Mouse (Mus musculus): ENCODE data around the gene Fgfr2.
A peak's percentile ranks its signal among the peaks of the same experiment; 100 is the strongest.

Fgfr2 gene

GRCm38 (mm10) chr7:130311362-130311761 is 2811.8 kb downstream of the Fgfr2 start:
- no peak for DNase-seq

GRCm38 (mm10) chr7:130309180-130309579 is 2814.0 kb downstream of the Fgfr2 start:
- DNase-seq, result no peak

- no peak for DNase-seq
Measured at GRCm38 (mm10) chr7:130307036-130307435, 2816.1 kb downstream of the Fgfr2 start.

GRCm38 (mm10) chr7:130304642-130305041 is 2818.5 kb downstream of the Fgfr2 start:
- DNase-seq, result no peak

GRCm38 (mm10) chr7:130303464-130303863 is 2819.7 kb downstream of the Fgfr2 start:
- no peak for DNase-seq

GRCm38 (mm10) chr7:130300606-130301005 is 2822.5 kb downstream of the Fgfr2 start:
- DNase-seq, result no peak

GRCm38 (mm10) chr7:130298926-130299594 is 2824.1 kb downstream of the Fgfr2 start:
- DNase-seq, result no peak

- no peak for DNase-seq
Measured at GRCm38 (mm10) chr7:130291179-130291578, 2832.0 kb downstream of the Fgfr2 start.

- DNase-seq, result no peak
Measured at GRCm38 (mm10) chr7:130289428-130289790, 2833.7 kb downstream of the Fgfr2 start.

- peak in 1 of 2 experiments; percentile 50 for DNase-seq
Measured at GRCm38 (mm10) chr7:130288719-130289427, 2834.3 kb downstream of the Fgfr2 start.

- peak in 1 of 2 experiments; percentile 28 for DNase-seq
Measured at GRCm38 (mm10) chr7:130288248-130288647, 2834.9 kb downstream of the Fgfr2 start.

GRCm38 (mm10) chr7:130278738-130279705 is 2844.1 kb downstream of the Fgfr2 start:
- DNase-seq, result peak; percentile 46 to 67

- peak; percentile 55 to 70 for DNase-seq
Measured at GRCm38 (mm10) chr7:130278000-130278737, 2845.0 kb downstream of the Fgfr2 start.

- peak; percentile 89 to 92 for DNase-seq
Measured at GRCm38 (mm10) chr7:130273265-130273664, 2849.9 kb downstream of the Fgfr2 start.

GRCm38 (mm10) chr7:130270807-130271206 is 2852.3 kb downstream of the Fgfr2 start:
- peak in 1 of 2 experiments; percentile 46 for DNase-seq

GRCm38 (mm10) chr7:130269124-130269867 is 2853.9 kb downstream of the Fgfr2 start:
- no peak for DNase-seq

GRCm38 (mm10) chr7:130267099-130267498 is 2856.1 kb downstream of the Fgfr2 start:
- peak; percentile 53 to 61 for DNase-seq

- peak; percentile 92 to 95 for DNase-seq
Measured at GRCm38 (mm10) chr7:130266166-130266490, 2857.0 kb downstream of the Fgfr2 start.

GRCm38 (mm10) chr7:130265319-130266165 is 2857.6 kb downstream of the Fgfr2 start:
- DNase-seq, result peak; percentile 46 to 69

- DNase-seq, result peak; percentile 78 to 87
Measured at GRCm38 (mm10) chr7:130264616-130265318, 2858.4 kb downstream of the Fgfr2 start.
